Mouse (Mus musculus) heart, embryonic 14.5 days (tissue): ENCODE measurements at regions not wholly inside any gene's neighbourhood (a gene's known extent, or its start where the extent isn't known, plus 50 kb on each side); places are given as distances from the start of the nearest gene placed in this dataset.

Experiments used
- ATAC-seq: fragments of 200-750 bp; cut with Nextera tagmentation; 2 replicates; pipeline ENCODE4 v1.8.0; 2017; ENCODE audit warnings: low read depth, moderate TSS enrichment; ENCODE audit not compliant: insufficient number of reproducible peaks, insufficient read depth, low FRiP score
- H3K27ac ChIP-seq, 2 experiments: fragments of 200-500 bp in 1 of 2; fragments of 300-500 bp in 1 of 2; sonication (generic) in 1 of 2; replicated peaks in 1 of 2; 2 replicates each; pipeline ENCODE4 v1.5.1; 2012 to 2014; ENCODE audit warnings: low read depth in 2 of 2, low read length in 2 of 2, control low read depth in 1 of 2, mild to moderate bottlenecking in 1 of 2, mixed read lengths in 1 of 2; ENCODE audit not compliant: control insufficient read depth in 1 of 2, insufficient read depth in 1 of 2
- H3K27me3 ChIP-seq: fragments of 300-500 bp; sonication (generic); 2 replicates; pipeline ENCODE4 v1.6.1; 2014; ENCODE audit warnings: mild to moderate bottlenecking, low read length, control low read depth; ENCODE audit not compliant: control insufficient read depth, insufficient read depth
- H3K36me3 ChIP-seq: fragments of 300-500 bp; sonication (generic); 2 replicates; pipeline ENCODE4 v1.6.1; 2014; ENCODE audit warnings: mild to moderate bottlenecking, control low read depth, low read length, mixed read lengths; ENCODE audit not compliant: control insufficient read depth, insufficient read depth
- H3K4me1 ChIP-seq, 2 experiments: fragments of 200-500 bp in 1 of 2; fragments of 300-500 bp in 1 of 2; sonication (generic) in 1 of 2; 2 replicates each; pipeline ENCODE4 v1.6.1; 2012 to 2014; ENCODE audit warnings: low read length in 2 of 2, control low read depth in 1 of 2, mixed read lengths in 1 of 2; ENCODE audit not compliant: control insufficient read depth in 2 of 2, insufficient read depth in 2 of 2
- H3K4me2 ChIP-seq: fragments of 300-500 bp; sonication (generic); 2 replicates; pipeline ENCODE4 v1.6.1; 2014; ENCODE audit warnings: mild to moderate bottlenecking, low read length
- H3K4me3 ChIP-seq, 2 experiments: fragments of 200-500 bp in 1 of 2; fragments of 300-500 bp in 1 of 2; sonication (generic) in 1 of 2; 2 replicates each; pipeline ENCODE4 v1.5.1; 2012 to 2014; ENCODE audit warnings: low read length in 2 of 2, mild to moderate bottlenecking in 2 of 2, control low read depth in 1 of 2, low read depth in 1 of 2, moderate library complexity in 1 of 2; ENCODE audit not compliant: control insufficient read depth in 1 of 2, insufficient read depth in 1 of 2
- H3K9ac ChIP-seq: fragments of 300-500 bp; sonication (generic); 2 replicates; pipeline ENCODE4 v1.6.1; 2014; ENCODE audit warnings: mild to moderate bottlenecking, low read length
- H3K9me3 ChIP-seq: fragments of 300-500 bp; sonication (generic); 2 replicates; pipeline ENCODE4 v1.6.1; 2016; ENCODE audit warnings: low read length, control low read depth; ENCODE audit not compliant: control insufficient read depth
- WGBS: fragments of 180-500 bp; shearing (Covaris S2); extraction: QIAGEN DNeasy Blood & Tissue Kit; methylation state at CpG from one replicate; pipeline ENCODE4 v1.1.7; 2014; 5-methylcytosine and 5-hydroxymethylcytosine counted together

DNA sequence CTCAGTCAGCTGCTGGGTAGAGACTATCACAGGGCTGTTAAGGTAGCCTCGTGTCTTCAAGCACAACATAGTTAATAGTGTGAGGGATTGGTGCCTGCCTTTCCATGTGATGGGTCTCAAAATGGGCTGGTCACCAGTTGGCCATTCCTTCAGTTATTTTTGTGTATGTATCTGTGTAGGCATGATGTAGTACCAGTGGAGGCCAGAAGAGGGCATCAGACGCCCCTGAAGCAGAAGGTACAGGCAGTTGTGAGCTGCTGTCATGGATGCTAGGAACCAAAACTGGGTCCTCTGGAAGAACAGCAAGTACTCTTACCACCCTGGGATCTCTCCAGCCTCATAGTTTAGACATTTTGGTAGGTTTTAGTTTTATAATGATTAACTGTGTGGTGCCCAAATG lies 228.9 kb upstream of the 1700056E22Rik start:
- Histone ChIP-seq H3K4me2 (no peak overlapping the region), H3K4me3 (no peak overlapping the region), H3K27ac (no peak overlapping the region), H3K9ac (no peak overlapping the region), H3K9me3 (peaks cover 2% of the 10 kb centered on the region; the same call in 1 of the 2 replicates), H3K36me3 (no peaks in the 10 kb centered on the region), H3K4me1 (no peaks in the 10 kb centered on the region), H3K27me3 (no peaks in the 10 kb centered on the region)
- no peak for ATAC-seq
- WGBS, result 54% methylated on average over 2 of the region's 2 CpGs

DNA sequence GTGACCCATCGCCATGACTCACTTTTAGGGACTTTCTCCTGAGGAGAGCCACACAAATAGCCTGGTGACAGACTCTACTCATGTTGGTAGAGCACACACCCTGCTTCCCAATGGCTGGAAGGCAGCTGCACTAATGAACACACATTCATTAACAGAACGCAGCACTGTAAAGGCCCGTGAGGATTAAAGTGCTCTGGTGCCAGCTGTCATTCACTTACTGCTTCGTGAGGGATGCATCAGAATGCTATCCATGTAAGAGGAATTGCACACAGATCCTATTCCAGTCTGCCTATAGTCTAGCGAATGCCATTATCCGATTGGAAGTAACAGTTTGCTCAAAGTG lies 227.3 kb upstream of the 1700056E22Rik start:
- no peaks in the 10 kb centered on the region for H3K4me1 ChIP-seq
- H3K4me3 ChIP-seq, result no peak overlapping the region
- H3K4me2 ChIP-seq, result no peak overlapping the region
- no peak overlapping the region for H3K9ac ChIP-seq
- H3K27ac ChIP-seq, result no peak overlapping the region
- WGBS, result 81% methylated on average over 6 of the region's 6 CpGs
- no peaks in the 10 kb centered on the region for H3K27me3 ChIP-seq
- peaks cover 2% of the 10 kb centered on the region; the same call in 1 of the 2 replicates for H3K9me3 ChIP-seq
- no peak for ATAC-seq
- H3K36me3 ChIP-seq, result no peaks in the 10 kb centered on the region

DNA sequence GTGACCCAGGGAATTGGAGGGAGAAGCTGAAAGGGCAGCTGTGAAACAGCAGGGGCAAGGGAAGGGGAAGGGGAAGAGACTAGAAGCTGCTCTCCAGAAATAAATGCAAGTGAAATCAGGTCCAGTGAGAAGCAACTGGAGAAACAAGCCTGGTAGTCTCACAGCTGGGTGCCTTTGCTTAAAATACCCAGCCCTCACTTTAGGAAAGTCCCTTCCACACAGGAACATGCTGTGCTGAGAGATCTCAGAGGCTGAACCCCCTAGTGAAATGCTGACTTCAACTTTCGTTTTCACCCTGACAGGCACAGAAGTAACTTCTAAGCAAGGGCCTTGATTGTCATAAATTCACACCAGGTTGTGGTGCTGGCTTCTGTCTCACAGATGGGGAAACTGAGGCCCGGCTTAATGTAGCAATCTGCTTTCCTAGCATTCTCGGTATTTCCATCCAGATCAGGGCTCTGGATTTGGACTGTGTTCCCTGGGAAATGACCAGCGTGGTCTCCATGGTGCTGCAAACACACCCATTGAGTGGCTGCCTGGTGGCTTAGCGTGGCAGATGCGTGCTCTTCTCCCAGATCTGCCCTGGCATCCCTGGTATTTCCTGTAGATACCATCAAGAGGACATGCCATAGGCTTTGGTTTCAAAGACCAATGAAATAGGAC lies 226.8 kb upstream of the 1700056E22Rik start:
- WGBS, result 61% methylated on average over 6 of the region's 6 CpGs
- H3K4me1 ChIP-seq, result no peaks in the 10 kb centered on the region
- ATAC-seq, result no peak
- no peaks in the 10 kb centered on the region for H3K27me3 ChIP-seq
- no peak overlapping the region for H3K4me3 ChIP-seq
- H3K36me3 ChIP-seq, result no peaks in the 10 kb centered on the region
- peaks cover 2% of the 10 kb centered on the region; the same call in 1 of the 2 replicates for H3K9me3 ChIP-seq
- H3K4me2 ChIP-seq, result no peak overlapping the region
- no peak overlapping the region for H3K27ac ChIP-seq
- no peak overlapping the region for H3K9ac ChIP-seq

DNA sequence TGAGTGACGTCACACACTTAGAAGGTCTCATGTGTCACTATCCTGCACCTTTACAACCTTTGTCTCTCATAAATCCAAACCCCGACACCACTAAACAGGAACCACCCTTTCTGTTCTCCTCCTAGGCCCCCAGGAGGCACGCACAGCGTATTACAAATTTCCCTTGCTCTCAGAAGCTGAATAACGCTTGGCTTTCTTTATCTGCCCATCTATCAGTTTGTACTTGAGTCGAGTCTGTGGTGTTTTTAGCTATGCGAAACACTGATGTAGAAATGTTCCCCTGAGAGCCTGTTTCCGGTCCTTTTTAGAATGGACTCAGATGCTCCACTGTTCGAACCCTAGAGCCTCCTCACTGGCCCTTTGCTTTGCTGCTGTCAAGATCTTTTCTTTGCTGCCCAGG lies 225.8 kb upstream of the 1700056E22Rik start:
- ATAC-seq, result no peak
- H3K27ac ChIP-seq, result no peak overlapping the region
- WGBS, result 82% methylated on average over 9 of the region's 9 CpGs
- H3K9ac ChIP-seq, result no peak overlapping the region
- H3K27me3 ChIP-seq, result no peaks in the 10 kb centered on the region
- no peaks in the 10 kb centered on the region for H3K4me1 ChIP-seq
- H3K4me3 ChIP-seq, result no peak overlapping the region
- no peaks in the 10 kb centered on the region for H3K36me3 ChIP-seq
- H3K4me2 ChIP-seq, result no peak overlapping the region
- H3K9me3 ChIP-seq, result peaks cover 2% of the 10 kb centered on the region; the same call in 1 of the 2 replicates

DNA sequence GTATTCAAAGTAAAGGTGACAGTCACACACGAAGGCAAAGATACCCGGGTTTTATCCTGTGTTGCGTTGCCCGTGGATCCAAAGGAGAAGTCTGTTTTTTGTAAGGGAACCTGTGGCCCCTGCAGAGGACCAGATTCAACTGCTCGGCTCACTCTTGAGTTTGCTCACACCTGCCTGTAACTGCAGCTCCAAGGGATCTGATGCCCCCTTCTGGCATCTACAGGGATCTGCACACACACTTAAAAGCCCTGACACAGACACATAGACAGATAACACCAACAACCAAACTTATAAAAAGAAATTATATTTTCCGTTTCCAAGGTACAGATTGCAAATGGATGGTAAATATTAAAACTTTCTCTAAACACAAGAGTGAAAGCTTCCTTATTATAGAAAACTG lies 223.3 kb upstream of the 1700056E22Rik start:
- Histone ChIP-seq H3K36me3 (no peaks in the 10 kb centered on the region), H3K4me1 (no peaks in the 10 kb centered on the region), H3K9me3 (no peaks in the 10 kb centered on the region), H3K9ac (no peak overlapping the region), H3K27ac (no peak overlapping the region), H3K4me2 (no peak overlapping the region), H3K4me3 (no peak overlapping the region), H3K27me3 (no peaks in the 10 kb centered on the region)
- 90% methylated on average over 6 of the region's 6 CpGs for WGBS
- ATAC-seq, result no peak

DNA sequence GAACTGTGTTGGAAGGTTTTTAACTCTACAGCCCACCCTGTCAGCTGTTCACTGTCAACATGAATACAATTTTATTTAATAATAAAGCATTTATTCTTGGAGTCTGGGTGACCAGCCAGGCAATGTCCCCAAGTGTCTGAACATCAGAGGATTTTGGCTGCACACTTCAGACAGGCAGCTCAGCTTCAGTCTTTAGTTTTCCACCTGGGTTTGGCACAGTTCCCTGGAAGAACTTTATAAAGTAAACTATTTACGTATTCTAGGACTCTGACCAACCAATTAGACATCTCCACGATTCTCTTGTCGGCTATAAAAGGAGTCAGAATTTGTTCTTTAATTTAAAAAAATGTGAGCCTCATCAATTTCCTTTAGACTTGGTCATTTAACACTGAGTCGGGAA lies 220.8 kb upstream of the 1700056E22Rik start:
- H3K4me3 ChIP-seq, result no peak overlapping the region
- no peaks in the 10 kb centered on the region for H3K27me3 ChIP-seq
- H3K4me1 ChIP-seq, result no peaks in the 10 kb centered on the region
- no peak overlapping the region for H3K27ac ChIP-seq
- WGBS, result 82% methylated on average over 4 of the region's 4 CpGs
- H3K36me3 ChIP-seq, result no peaks in the 10 kb centered on the region
- no peaks in the 10 kb centered on the region for H3K9me3 ChIP-seq
- no peak overlapping the region for H3K4me2 ChIP-seq
- no peak for ATAC-seq
- no peak overlapping the region for H3K9ac ChIP-seq

DNA sequence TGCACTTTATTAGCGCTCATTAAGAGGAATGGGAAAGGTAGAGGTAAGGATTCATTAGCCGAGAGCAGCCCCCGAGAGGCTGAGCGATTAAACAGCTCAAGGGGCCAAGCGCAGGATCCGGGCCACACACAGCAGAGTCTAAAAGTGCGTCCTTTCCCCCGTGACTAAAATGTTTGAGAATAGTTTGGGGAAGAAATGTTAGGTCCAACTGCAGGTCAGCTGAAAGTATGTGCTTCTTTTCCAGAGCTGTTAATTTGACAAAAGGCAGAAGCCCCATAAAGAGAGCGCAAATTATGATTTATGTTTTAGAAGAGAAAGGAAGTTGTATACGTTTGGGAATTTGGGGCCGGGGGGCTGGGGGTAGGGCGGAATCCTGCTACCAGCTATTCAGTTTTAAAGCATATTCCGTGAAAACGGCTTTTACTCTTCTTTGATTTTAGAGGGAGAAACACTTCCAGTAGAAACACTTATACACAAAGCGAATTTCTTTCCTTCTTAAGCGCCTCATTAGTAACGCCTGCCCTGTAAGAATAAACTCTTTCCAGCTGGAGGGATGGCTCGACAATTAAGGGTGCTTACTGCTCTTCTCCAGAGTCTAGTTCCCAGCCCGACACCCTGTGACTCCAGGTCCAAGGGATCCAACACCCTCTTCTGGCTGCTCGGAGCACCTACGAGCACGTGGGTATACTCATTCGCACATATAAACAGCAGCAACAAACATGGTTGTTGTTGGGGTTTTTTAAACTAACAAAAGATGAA lies 210.8 kb upstream of the 1700056E22Rik start:
- Histone ChIP-seq H3K4me3 (no peak overlapping the region), H3K4me1 (no peaks in the 10 kb centered on the region), H3K9me3 (no peaks in the 10 kb centered on the region), H3K36me3 (no peaks in the 10 kb centered on the region), H3K27me3 (no peaks in the 10 kb centered on the region), H3K4me2 (no peak overlapping the region), H3K9ac (no peak overlapping the region), H3K27ac (no peak overlapping the region)
- 85% methylated on average over 23 of the region's 23 CpGs for WGBS
- no peak for ATAC-seq

DNA sequence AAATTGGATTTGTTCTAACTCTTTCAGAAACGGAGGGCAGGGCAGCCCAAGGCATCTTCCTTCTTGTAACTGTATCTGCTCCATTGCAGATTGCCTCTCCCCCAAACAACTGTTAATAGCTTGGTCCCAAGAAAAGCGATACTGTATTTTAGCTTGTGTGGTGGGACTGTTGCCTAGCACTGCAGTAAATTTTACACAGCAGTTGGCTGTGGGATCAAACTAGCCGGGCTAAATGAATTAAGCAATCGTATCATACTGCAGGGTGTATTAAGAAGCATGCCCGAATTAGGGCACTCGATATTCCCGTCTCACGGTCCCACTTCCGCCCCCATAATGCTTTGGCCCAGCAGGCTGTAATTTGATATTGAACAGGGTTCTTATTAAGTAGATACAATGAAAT lies 210.2 kb upstream of the 1700056E22Rik start:
- no peaks in the 10 kb centered on the region for H3K4me1 ChIP-seq
- H3K27me3 ChIP-seq, result no peaks in the 10 kb centered on the region
- H3K36me3 ChIP-seq, result no peaks in the 10 kb centered on the region
- H3K27ac ChIP-seq, result no peak overlapping the region
- no peak overlapping the region for H3K9ac ChIP-seq
- 86% methylated on average over 9 of the region's 9 CpGs for WGBS
- H3K4me3 ChIP-seq, result no peak overlapping the region
- H3K9me3 ChIP-seq, result no peaks in the 10 kb centered on the region
- no peak for ATAC-seq
- H3K4me2 ChIP-seq, result no peak overlapping the region
